Mouse (Mus musculus) heart, postnatal 0 days (tissue): ENCODE measurements at regions not wholly inside any gene's neighbourhood (a gene's known extent, or its start where the extent isn't known, plus 50 kb on each side); places are given as distances from the start of the nearest gene placed in this dataset.

ENCODE experiments used
- CTCF ChIP-seq: IDR thresholded peaks from 2 replicates; pipeline ENCODE4 v1.5.1; 2016; ENCODE audit warnings: antibody characterized with exemption, control low read depth, low read depth
- EP300 ChIP-seq: IDR thresholded peaks from 2 replicates; pipeline ENCODE4 v1.6.1; 2016; ENCODE audit warnings: antibody characterized with exemption, low read depth

GRCm38 (mm10) chr2:51354800-51355199, 205.9 kb upstream of the Rnd3 start:
- TF ChIP-seq CTCF (no peak), EP300 (no peak)
